Mouse (Mus musculus) limb, embryonic 15.5 days (tissue): Measurements from ENCODE around the gene Dynlrb1. TPM values are rescaled to one million over a fixed set of nuclear protein-coding genes. Genes with fewer than 3 reads are reported as not detected.

ENCODE experiments used
- ATAC-seq: fragments of 200-750 bp; cut with Nextera tagmentation; 2 replicates; pipeline ENCODE4 v1.8.0; 2017; ENCODE audit warnings: low read depth, moderate TSS enrichment; ENCODE audit not compliant: insufficient number of reproducible peaks, low FRiP score, low TSS enrichment
- H3K27ac ChIP-seq: fragments of 300-500 bp; sonication (generic); 2 replicates; pipeline ENCODE4 v1.5.1; 2015; ENCODE audit warnings: moderate library complexity, mild to moderate bottlenecking, inconsistent platforms
- H3K27me3 ChIP-seq: fragments of 300-500 bp; sonication (generic); 2 replicates; pipeline ENCODE4 v1.6.1; 2015; ENCODE audit warnings: inconsistent platforms
- H3K36me3 ChIP-seq: fragments of 300-500 bp; sonication (generic); 2 replicates; pipeline ENCODE4 v1.6.1; 2015; ENCODE audit warnings: inconsistent platforms
- H3K4me1 ChIP-seq: fragments of 300-500 bp; sonication (generic); 2 replicates; pipeline ENCODE4 v1.6.1; 2015; ENCODE audit warnings: inconsistent platforms
- H3K4me2 ChIP-seq: fragments of 300-500 bp; sonication (generic); 2 replicates; pipeline ENCODE4 v1.6.1; 2015; ENCODE audit warnings: mild to moderate bottlenecking, inconsistent platforms
- H3K4me3 ChIP-seq: fragments of 300-500 bp; sonication (generic); 2 replicates; pipeline ENCODE4 v1.5.1; 2015; ENCODE audit warnings: mild to moderate bottlenecking, inconsistent platforms
- H3K9ac ChIP-seq: fragments of 300-500 bp; sonication (generic); 2 replicates; pipeline ENCODE4 v1.6.1; 2015; ENCODE audit warnings: inconsistent platforms
- H3K9me3 ChIP-seq: fragments of 300-500 bp; sonication (generic); 2 replicates; pipeline ENCODE4 v1.6.1; 2016; ENCODE audit warnings: inconsistent platforms
- WGBS: fragments of 180-500 bp; shearing (Covaris S2); methylation state at CpG from one replicate; pipeline ENCODE4 v1.1.7; 2015; 5-methylcytosine and 5-hydroxymethylcytosine counted together
- polyA plus RNA-seq: library from polyadenylated mRNA; unstranded; fragments of >200 nt; fragmentation: Nextera tagmentation; extraction: Ambion mirVana; gene quantifications from 2 replicates; pipeline ENCODE4 v1.2.1, GENCODE M21; 2015

Gene Dynlrb1
- polyA plus RNA-seq, 1 experiment from 2014 or later, result 443 TPM

- H3K27ac ChIP-seq, result no peak overlapping the region
- no peaks in the 10 kb centered on the region for H3K4me1 ChIP-seq
- ATAC-seq, result no peak
- H3K9me3 ChIP-seq, result no peaks in the 10 kb centered on the region
- 77% methylated on average over 7 of the region's 7 CpGs for WGBS
- H3K9ac ChIP-seq, result no peak overlapping the region
- H3K27me3 ChIP-seq, result no peaks in the 10 kb centered on the region
- no peak overlapping the region for H3K4me2 ChIP-seq
- no peak overlapping the region for H3K4me3 ChIP-seq
- peaks cover 34% of the 10 kb centered on the region for H3K36me3 ChIP-seq
Observed at GRCm38 (mm10) chr2:155284647-155285046, 48.3 kb downstream of the Dynlrb1 start.

GRCm38 (mm10) chr2:155285744-155286143 is 49.4 kb downstream of the Dynlrb1 start:
- H3K27ac ChIP-seq, result no peak overlapping the region
- no peak overlapping the region for H3K9ac ChIP-seq
- WGBS, result 75% methylated on average over 6 of the region's 6 CpGs
- H3K9me3 ChIP-seq, result no peaks in the 10 kb centered on the region
- peaks cover 37% of the 10 kb centered on the region for H3K36me3 ChIP-seq
- H3K27me3 ChIP-seq, result no peaks in the 10 kb centered on the region
- H3K4me1 ChIP-seq, result no peaks in the 10 kb centered on the region
- H3K4me2 ChIP-seq, result no peak overlapping the region
- no peak overlapping the region for H3K4me3 ChIP-seq
- ATAC-seq, result no peak

DNA sequence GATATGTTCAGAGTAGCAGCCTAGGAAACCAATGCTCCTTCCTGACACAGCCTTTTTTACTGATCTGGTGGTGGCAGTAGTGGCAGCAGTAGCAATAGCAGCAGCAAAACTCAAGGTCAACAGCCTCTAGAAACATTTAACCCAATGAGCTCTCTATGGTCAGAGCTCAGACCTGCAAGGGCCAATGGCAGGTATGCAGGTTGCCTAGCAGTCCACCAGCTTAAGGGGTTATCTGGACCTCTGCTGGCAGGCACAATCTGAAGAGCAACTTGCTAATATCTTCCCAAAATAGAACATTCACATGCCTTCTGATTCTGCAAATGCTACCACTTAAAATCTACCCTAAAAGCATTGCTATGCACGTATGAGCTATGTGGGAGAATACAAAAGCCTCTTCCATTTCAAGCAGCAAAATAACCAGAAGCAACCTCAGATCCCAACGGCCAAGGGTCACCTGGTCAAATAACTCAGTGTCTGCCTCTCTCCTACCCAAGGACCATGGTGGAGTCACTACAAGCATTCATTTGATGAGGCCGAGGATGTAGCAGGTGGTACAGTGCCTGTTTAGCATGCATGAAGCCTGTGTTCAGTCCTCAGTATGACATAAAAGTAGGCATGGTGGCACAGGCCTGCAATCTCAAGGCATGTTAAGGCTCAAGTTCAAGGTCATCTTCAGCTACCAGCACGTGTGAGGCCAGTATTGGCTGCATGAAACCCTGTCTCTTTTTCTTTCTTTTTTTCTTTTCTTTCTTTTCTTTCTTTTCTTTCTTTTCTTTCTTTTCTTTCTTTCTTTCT is 51.3 kb downstream of the Dynlrb1 start:
- ATAC-seq, result no peak
- H3K4me1 ChIP-seq, result no peaks in the 10 kb centered on the region
- WGBS, result 87% methylated on average over 4 of the region's 4 CpGs
- no peak overlapping the region for H3K4me3 ChIP-seq
- no peaks in the 10 kb centered on the region for H3K27me3 ChIP-seq
- H3K9ac ChIP-seq, result no peak overlapping the region
- H3K4me2 ChIP-seq, result no peak overlapping the region
- H3K36me3 ChIP-seq, result peaks cover 50% of the 10 kb centered on the region
- no peaks in the 10 kb centered on the region for H3K9me3 ChIP-seq
- H3K27ac ChIP-seq, result no peak overlapping the region

DNA sequence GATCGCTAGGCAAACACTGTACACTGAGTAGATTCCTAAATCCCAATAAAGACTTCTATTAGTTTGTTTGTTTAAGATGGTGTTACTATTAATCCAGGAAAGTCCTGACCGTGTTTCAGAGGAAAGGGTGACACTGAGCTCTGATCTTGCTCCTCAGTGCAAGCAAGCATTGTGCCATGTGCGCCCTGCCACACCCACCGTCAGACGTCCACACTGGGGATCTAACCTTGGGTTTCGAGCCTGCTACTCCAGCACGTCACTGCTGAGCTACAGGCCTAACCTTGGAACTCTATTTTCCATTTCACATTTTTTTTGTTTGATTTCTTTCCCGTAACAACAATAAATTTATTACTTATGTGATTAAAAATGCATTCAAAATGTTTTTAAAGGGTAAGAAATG is 53.7 kb downstream of the Dynlrb1 start:
- Histone ChIP-seq H3K9ac (no peak overlapping the region), H3K4me2 (no peak overlapping the region), H3K4me3 (no peak overlapping the region), H3K36me3 (peaks cover 57% of the 10 kb centered on the region), H3K27ac (no peak overlapping the region), H3K4me1 (no peaks in the 10 kb centered on the region), H3K27me3 (no peaks in the 10 kb centered on the region), H3K9me3 (no peaks in the 10 kb centered on the region)
- ATAC-seq, result no peak
- WGBS, result 92% methylated on average over 8 of the region's 8 CpGs

DNA sequence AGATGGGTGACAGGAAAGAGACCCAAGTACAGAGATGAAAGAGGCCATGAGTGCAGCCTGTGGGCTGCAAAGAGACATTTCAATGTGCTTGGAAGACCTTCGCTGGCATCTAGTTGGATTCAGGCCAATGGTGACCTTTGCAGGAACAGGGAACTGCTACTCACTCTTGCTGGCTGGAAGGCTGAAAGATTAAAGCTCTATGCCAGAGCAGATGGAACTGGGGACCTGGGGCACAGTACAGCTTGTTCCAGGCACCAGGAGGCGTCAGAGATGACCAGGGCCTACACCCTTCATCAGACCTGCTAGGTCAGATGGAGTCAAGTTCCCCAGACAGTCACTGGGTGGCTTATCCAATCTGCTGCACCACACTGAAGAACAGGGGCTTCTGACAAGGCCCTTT is 57.0 kb downstream of the Dynlrb1 start:
- ATAC-seq, result no peak
- H3K9me3 ChIP-seq, result no peaks in the 10 kb centered on the region
- H3K4me1 ChIP-seq, result no peaks in the 10 kb centered on the region
- 88% methylated on average over 2 of the region's 2 CpGs for WGBS
- H3K27ac ChIP-seq, result no peak overlapping the region
- H3K4me3 ChIP-seq, result no peak overlapping the region
- peaks cover 78% of the 10 kb centered on the region for H3K36me3 ChIP-seq
- H3K4me2 ChIP-seq, result no peak overlapping the region
- no peaks in the 10 kb centered on the region for H3K27me3 ChIP-seq
- H3K9ac ChIP-seq, result no peak overlapping the region

- Histone ChIP-seq H3K4me1 (no peaks in the 10 kb centered on the region), H3K27me3 (no peaks in the 10 kb centered on the region), H3K4me2 (no peak overlapping the region), H3K9me3 (no peaks in the 10 kb centered on the region), H3K4me3 (no peak overlapping the region), H3K9ac (no peak overlapping the region), H3K36me3 (peaks cover 84% of the 10 kb centered on the region), H3K27ac (no peak overlapping the region)
- no peak for ATAC-seq
- WGBS, result 92% methylated on average over 4 of the region's 4 CpGs
Observed at GRCm38 (mm10) chr2:155293946-155294345, 57.6 kb downstream of the Dynlrb1 start.

DNA sequence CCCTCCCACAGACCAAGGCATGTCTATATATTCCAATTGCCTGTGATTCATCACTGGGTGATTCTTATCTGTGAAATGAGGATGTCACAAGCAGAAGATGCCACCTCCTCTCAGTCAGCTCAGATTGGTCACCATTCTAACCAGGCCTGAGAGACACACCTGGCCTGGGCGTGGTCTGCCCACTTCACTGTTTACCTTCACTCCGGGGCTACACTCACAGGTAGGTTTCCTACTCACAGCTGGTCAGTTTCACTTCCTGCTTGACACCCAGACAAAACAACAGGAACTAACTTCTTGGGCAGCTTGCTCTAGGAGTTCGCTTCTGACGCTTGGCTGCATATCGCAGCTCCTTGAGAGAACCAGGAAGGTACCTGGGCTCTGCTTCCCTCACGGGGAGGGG is 59.1 kb downstream of the Dynlrb1 start:
- H3K36me3 ChIP-seq, result peaks cover 83% of the 10 kb centered on the region

DNA sequence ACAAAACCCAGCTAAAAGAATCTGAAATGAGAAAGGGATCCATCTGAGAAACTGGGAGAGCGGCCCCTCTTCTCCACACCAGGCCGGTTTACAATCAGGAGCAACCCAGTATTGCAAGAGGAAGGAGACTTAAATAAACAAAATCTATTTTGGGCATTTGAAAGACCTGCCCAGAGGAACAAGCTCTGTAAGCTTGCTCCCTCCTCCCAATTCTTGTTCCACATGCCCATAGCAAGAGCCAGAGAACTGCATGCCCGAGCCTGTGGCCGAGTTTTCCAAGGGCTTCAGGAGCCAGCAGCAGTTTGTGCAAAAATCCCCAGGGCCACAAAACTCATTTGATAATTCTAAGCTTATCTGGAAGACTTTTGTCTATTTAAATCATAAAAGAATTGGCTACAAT is 63.2 kb downstream of the Dynlrb1 start:
- Histone ChIP-seq H3K27ac (no peak overlapping the region), H3K36me3 (peaks cover 61% of the 10 kb centered on the region), H3K4me3 (no peak overlapping the region), H3K4me2 (no peak overlapping the region), H3K27me3 (no peaks in the 10 kb centered on the region), H3K4me1 (no peaks in the 10 kb centered on the region), H3K9me3 (no peaks in the 10 kb centered on the region), H3K9ac (no peak overlapping the region)
- ATAC-seq, result no peak
- 77% methylated on average over 4 of the region's 4 CpGs for WGBS

More for the DNA sequence above, 59.1 kb downstream of the Dynlrb1 start:
- Histone ChIP-seq H3K9me3 (no peaks in the 10 kb centered on the region), H3K27ac (no peak overlapping the region), H3K27me3 (no peaks in the 10 kb centered on the region), H3K4me2 (no peak overlapping the region), H3K4me1 (no peaks in the 10 kb centered on the region), H3K9ac (no peak overlapping the region), H3K4me3 (no peak overlapping the region)
- whole genome bisulfite sequencing, result 90% methylated on average over 6 of the region's 6 CpGs
- no peak for ATAC-seq

Other genes starting within 250 kb of the Dynlrb1 start
- gene Gm14226, start 218.3 kb upstream of the Dynlrb1 start, polyA plus RNA-seq, result 2.9 and 3.7 TPM in 2 replicates
- 48.7 and 53.5 TPM in 2 replicates for gene Ahcy, start 162.0 kb upstream of the Dynlrb1 start, polyA plus RNA-seq
- gene Itch, start 103.0 kb upstream of the Dynlrb1 start, polyA plus RNA-seq, result 51.9 and 54.9 TPM in 2 replicates
- gene Map1lc3a, start 39.8 kb downstream of the Dynlrb1 start, polyA plus RNA-seq, result 205 and 220 TPM in 2 replicates
- 41.7 and 45.5 TPM in 2 replicates for gene Pigu, start 120.9 kb downstream of the Dynlrb1 start, polyA plus RNA-seq
- 16.7 and 20.8 TPM in 2 replicates for gene Trp53inp2, start 144.5 kb downstream of the Dynlrb1 start, polyA plus RNA-seq
- gene Ncoa6, start 237.4 kb downstream of the Dynlrb1 start, polyA plus RNA-seq, result 13.9 and 19.2 TPM in 2 replicates